Mouse (Mus musculus) testis, postnatal 14 days (tissue): ENCODE data around the gene Tpt1.
A peak's percentile ranks its signal among the peaks of the same experiment; 100 is the strongest.
"Not testable (repeated sequence)": the region's sequence is repeated elsewhere in the genome, so short reads cannot be mapped to it uniquely, and the experiment has no call there.

Experiments
- DNase-seq: peaks from one replicate; pipeline ENCODE4 v3.0.0; 2021; ENCODE audit warnings: low spot score

Gene Tpt1

DNA sequence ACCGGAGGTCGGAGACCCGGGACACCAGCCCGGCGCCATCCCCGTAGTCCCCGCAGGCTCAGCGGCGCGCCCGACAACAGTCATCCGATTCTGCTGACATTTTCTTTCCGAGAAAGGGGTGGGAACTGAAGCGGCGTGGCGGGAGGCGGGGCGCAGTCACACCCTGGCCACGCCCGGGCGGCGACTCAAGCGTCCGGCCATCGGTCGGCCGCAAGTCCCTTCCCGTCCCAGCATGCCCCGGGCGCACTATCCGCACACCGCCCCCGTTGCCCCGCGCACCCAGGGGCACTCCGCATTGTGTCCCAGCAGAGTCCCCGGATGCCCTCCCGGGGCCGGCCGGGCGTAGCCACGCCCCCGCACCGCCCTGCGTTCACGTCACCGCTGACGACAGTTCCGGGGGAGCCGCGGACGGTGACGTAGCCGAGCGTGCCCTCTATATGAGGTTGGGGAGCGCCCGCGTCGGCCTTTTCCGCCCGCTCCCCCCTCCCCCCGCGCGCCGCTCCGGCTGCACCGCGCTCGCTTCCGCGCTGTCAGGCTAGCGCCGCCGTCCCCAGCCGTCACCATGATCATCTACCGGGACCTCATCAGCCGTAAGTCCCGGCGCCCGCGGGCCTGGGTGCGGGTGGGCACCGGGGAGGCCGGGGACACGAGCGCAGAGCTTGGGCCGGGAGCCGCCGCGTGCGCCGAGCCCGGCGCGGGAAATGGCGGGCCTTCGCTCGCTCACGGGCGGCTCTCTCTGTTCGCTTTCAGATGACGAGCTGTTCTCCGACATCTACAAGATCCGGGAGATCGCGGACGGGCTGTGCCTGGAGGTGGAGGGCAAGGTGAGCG, at the start of gene Tpt1:
Gene Tpt1 (plus strand): TSS at position 227 of the 831 bp plus-strand sequence.
- peak; percentile 98 for DNase-seq

- no peak for DNase-seq
These were observed 49.0 kb upstream of the Tpt1 start for GRCm38 (mm10) chr14:75795918-75796317.

DNA sequence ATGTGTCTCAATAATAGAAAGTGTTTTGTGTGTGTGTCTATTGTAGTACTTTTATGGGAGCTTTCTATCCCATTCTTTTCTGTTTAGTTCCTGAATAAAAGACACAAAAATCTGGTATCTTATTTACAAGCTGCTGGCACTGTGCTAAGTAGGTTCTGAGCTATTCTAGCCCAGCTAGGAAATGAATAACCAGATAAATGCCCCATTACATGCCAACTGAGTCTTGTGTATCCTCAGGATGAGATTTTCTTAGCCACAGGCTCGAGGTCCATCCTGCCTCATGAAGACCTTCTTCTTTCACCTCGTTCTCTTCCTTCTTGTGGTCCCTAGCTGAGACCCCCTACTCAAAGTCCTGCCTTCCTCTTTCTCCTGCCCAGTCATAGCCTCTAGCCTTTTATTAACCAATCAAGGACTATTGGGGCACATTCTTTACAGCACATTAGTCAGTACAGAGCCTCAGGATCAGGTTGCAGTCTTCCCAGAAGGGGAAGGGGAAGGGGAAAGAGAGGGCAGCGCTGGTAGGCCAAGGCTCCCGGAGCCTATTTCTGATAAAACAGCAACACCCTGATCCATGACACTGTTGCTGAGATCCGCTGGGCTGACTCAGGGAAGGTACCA, 47.0 kb upstream of the Tpt1 start:
- DNase-seq: no peak

- DNase-seq: peak; percentile 46
These were observed 37.1 kb upstream of the Tpt1 start for GRCm38 (mm10) chr14:75807800-75808199.

DNA sequence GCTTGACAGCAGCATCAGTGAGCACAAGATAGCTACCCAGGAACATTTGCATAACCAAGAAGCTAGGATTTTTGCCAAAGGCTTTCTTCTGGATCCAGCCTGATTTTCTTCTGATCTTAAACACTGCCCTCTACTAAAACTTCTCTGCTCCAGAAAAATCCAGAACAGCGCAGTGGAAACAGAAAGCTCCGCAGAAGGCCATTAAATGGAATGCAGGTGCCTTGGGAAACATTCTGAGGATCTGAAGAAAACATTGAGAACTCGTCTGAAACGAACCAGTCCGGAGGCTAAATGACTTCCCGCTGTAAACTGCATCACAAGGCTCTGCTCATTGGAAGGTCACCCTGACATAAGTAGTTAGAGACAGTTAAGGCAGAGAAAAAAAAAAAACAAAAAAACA, 35.0 kb upstream of the Tpt1 start:
- no peak for DNase-seq

DNA sequence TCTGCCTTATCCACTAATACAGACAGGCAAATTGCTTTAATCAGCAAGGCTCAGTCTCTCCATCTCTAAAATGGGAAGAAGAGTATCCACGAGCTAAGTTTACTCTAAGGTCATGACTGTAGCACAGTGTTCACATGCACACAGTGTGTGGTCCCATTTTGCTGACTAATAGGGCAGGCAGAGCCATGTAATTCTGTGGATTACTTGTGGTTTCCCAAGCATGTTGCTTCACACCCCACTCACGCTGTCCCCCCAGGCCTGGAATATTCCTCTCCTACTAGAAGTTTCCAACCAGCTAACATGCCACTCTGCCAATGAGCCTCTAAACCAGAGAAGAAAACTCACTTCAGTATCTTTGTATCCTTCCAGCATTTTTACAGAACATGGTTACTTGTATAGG, 26.4 kb upstream of the Tpt1 start:
- no peak for DNase-seq

GRCm38 (mm10) chr14:75819341-75819740, 25.6 kb upstream of the Tpt1 start:
- no peak for DNase-seq

GRCm38 (mm10) chr14:75820007-75820406, 24.9 kb upstream of the Tpt1 start:
- DNase-seq: no peak

DNA sequence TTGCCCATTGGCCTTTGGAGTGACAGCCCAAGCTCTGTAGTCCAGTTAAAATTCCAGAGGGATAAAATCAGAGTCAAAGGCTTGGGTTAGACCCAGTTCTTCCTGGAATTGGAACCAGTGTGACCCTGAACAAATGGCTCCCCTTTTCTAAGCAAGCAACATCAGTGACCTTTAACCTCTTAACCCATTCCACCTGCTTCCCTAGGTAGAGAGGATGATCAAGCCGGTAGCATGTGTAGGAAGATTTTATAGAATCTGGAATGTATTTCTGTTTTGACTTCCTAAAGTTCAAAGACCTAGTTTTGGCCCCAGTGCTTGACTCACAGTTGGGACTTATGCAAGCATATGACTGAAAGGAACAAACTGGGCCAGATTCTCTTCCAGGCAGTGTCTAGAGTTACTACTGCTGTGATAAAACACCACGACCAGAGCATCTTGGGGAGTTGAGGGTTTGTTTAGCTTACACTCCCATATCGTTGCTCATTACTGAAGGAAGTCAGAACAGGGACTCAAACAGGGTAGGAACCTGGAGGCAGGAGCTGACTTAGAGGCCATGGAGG, 18.0 kb upstream of the Tpt1 start:
- no peak for DNase-seq

DNA sequence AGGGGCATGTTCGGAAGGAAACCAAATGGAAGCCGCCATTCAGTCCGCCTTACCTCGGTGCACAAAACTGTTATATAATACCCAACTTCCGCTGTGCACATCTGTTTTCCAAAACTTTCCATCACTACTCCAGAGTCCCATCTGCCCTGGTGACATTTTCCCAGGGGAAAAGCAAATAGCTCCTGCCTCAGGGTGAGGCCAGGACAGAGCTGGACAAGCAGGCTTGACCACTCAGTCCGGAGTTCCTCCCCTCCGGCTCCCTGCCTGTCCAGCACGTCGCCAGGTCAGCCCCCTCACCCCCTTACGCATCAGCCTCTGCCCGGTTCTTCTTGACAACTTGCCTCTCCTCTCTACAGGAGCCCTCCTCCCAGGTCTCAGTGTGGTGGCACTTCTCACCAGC, 16.7 kb upstream of the Tpt1 start:
- DNase-seq: no peak

GRCm38 (mm10) chr14:75828866-75829806, 15.8 kb upstream of the Tpt1 start:
- peak; percentile 85 for DNase-seq

- not testable (repeated sequence) for DNase-seq
These were observed 15.1 kb upstream of the Tpt1 start for GRCm38 (mm10) chr14:75829817-75830216.

DNA sequence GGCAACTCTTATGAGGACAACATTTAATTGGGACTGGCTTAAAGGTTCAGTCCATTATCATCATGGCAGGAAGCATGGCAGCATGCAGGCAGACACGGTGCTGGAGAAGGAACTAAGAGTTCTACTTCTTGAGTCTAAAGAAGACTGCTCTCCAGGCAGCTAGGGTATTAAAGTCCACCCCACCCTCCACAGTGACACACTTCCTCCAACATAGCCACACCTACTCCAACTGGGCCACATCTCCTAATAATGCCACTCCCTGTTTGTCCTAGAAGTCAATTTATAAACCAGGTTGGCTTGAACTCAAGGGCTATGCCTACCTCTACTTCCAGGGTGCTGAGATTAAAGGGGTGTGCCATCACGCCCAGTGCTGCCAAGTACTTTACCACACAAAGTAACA, 12.9 kb upstream of the Tpt1 start:
- no peak for DNase-seq

DNA sequence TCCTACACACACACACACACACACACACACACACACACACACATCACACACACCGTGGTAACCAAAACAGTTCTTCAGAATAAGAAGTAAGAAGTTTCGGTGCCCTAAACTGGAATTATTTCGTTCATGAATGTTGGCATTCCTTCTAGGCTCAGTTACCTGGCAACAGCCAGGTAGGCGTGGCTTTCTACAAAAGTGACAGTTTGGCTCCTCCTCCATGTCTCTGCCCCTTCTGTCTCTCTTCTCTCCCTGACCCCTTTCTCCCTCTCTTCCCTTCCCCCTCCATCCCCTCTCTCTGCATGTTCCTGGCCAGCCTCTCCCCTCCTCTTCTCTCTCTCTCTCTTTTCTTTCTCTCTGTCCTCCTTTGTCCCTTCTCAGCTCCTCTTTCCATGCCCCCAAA, 11.9 kb upstream of the Tpt1 start:
- no peak for DNase-seq

- DNase-seq: no peak
These were observed 11.2 kb upstream of the Tpt1 start for GRCm38 (mm10) chr14:75833546-75834250.

GRCm38 (mm10) chr14:75834251-75834738, 10.6 kb upstream of the Tpt1 start:
- DNase-seq: peak; percentile 74

- peak; percentile 68 for DNase-seq
These were observed 10.0 kb upstream of the Tpt1 start for GRCm38 (mm10) chr14:75834739-75835381.

DNA sequence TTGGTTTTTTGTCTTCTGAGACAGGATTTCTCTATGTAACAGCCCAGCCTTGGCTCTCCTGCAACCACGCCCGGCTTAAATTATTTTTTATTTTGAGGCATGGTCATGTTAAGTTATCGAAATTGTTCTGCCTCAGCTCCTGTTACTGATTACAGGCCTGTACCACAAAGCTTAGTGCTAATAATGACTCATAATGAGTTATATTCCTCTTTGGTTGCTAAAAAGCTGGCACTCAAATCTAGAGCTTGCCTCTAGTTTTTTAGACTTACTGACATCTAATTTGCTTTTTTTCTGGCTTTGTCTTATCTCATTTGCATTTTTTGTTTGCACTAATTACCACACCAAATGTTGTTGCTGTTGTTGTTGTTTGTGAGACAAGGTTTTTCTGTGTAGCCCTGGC, 8.3 kb upstream of the Tpt1 start:
- no peak for DNase-seq

DNA sequence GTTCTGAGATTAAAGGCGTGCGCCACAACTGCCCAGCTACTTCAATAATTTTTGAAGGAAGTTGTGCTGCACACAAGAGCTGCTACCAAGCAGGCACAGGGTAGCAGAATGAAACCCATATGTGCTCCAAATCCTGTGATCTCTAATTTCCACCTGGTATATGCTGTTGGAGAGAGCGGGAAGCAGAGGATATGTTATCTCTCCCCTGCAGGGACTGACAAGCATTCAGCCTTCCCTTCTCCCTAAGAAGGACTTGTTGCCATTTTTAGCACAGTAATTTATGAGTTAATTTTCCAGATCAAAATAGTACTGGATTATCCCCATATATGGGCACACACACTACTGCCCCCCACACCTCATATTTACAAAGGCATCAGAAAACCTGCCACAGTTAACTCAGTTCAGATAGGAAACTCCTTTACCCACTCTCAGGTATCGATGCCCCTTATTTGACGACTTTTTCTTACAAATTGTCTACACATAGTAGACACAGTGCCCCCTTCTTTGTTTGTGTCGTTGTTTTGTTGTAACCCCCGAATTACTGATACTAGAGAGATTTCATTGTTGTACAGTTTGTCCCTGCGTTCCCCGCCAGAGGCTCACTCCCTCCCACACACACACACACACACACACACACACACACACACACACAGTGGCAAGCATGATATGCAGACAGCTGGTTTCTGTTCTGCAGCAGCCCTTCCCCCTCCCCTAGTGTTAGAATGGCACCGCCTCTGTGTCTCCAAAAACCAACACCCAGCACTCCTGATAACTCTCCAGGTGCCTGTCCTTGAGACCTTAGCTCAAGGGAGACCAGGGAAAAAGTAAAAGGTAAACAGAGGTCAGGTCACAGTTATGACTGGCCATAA, 7.6 kb upstream of the Tpt1 start:
- peak; percentile 52 for DNase-seq

- DNase-seq: not testable (repeated sequence)
These were observed 3.1 kb upstream of the Tpt1 start for GRCm38 (mm10) chr14:75841758-75842157.
